Mouse (Mus musculus) gastrocnemius, adult 2 months (tissue): ENCODE results near the gene BC052040. TPM values are rescaled to one million over a fixed set of nuclear protein-coding genes. Genes with fewer than 3 reads are reported as not detected.

ENCODE experiments used
- DNase-seq: peaks from one replicate; pipeline ENCODE4 v3.0.0; 2022
- H3K27ac ChIP-seq: fragments of 200-600 bp; 2 replicates; pipeline ENCODE4 v1.8.1; 2022; ENCODE audit warnings: mild to moderate bottlenecking
- H3K4me3 ChIP-seq: fragments of 200-600 bp; 2 replicates; pipeline ENCODE4 v1.8.1; 2022; ENCODE audit warnings: mild to moderate bottlenecking, moderate library complexity
- CTCF ChIP-seq: fragments of 200-600 bp; IDR thresholded peaks from 2 replicates; pipeline ENCODE4 v1.8.1; 2022; ENCODE audit warnings: antibody characterized with exemption, mild to moderate bottlenecking, moderate library complexity
- intact Hi-C: fragments of 180-260 bp; cut with DNase I; formaldehyde crosslinking; loops from one replicate; pipeline ENCODE4 v1.15.1; 2025
- total RNA-seq, 2 experiments: library from RNA; stranded (reverse); gene quantifications; 2 replicates each; pipeline ENCODE4 v1.2.3; 2021

Gene BC052040
- total RNA-seq, 2 experiments from 2014 or later: 2.4 to 3.9 TPM

DNA sequence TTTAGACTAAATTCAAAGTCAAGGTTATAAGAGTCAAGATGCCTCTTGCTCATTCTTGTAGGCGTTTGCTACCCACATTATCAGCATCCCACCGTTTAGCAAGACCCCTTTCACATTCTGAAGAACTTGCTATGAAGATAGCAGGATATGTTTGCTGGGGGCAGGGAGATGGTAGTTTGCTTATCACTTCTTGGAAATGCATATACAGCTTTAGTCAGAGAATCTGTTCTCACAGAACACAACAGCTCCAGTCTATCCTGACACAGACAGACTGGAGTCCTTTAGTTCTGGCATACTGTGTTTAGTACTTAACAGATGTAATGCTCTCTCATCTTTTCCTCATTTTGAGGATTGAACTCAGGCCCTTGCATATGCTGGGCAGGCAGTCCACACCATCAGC lies 28.6 kb downstream of the BC052040 start:
- no peak for DNase-seq
- intact Hi-C loops: no loop called here
- Histone ChIP-seq H3K4me3 (no peak overlapping the region), H3K27ac (no peak overlapping the region)
- TF ChIP-seq CTCF: no peak

DNA sequence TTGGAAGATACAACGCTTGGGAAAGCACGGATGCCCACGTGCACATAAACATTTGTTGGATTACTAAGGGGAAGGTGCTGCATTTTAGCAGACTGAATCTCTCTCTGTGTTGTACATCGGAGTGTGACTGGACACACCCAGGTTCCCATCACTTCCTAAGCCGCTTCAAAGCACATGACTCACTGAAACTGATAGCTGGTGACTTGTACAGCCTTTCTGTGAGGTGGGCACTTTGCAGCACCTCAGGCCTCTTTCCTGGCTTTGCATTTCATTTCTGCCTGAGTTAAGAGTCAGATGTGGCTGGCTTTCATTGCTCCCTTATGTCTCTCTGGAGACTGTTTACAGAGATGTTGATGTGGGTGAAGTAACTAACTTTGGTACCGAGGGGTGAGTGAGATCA lies 29.0 kb downstream of the BC052040 start:
- H3K4me3 ChIP-seq: no peak overlapping the region
- TF ChIP-seq CTCF: no peak
- H3K27ac ChIP-seq: no peak overlapping the region
- DNase-seq: no peak
- intact Hi-C loops: no loop called here

DNA sequence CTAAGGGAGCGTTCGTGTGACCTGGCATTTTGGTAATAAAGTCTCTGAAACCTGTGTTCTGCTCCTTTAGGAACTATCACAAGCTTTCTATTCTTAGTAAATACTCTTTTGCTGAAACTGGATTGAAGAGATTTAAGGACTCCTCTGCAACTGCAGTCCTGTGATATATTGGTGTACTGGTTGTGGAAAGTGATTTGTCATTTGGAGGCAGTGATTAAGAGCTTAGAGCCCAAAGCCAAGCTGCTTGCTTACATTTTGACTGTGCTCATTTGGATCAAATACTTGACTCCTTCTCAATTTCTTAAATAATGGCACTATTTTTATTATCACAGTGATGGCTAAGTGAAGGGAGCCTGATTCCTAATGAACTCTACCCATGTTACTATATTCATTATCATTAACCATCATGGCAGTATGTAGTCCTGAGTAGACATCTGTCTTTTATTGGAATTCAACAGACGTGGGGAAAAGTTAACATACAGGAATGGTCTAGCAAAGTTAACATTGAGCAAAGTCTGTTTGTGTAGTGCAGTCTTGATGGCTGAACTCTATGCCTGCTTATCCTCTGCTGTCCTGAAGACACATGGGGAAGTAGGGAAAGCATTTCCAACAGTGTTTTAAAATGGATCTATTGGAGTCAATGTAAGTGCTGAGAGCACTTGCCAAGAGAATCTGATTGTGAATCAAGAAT lies 32.5 kb downstream of the BC052040 start:
- DNase-seq: no peak
- Histone ChIP-seq H3K4me3 (no peak overlapping the region), H3K27ac (no peak overlapping the region)
- TF ChIP-seq CTCF: no peak
- intact Hi-C loops: no loop called here

DNA sequence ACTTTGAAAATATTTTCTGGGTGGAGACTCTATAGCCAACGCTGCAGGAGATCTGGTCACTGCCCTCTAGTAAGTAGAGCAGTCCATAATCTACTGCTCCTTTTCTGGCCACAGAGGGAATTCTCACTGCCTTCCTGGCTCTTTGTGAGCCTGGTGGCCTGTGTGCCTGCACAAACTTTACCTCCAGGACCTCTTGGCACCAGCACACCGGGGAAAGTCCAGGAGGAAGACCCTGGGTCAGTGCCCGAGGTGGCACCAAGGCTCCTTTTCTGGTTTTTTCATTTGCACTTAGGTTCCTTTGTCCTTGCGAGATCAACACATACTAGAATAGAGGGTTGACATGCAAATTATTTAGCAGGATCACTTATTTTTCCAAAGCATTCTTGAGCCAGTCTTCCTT lies 47.0 kb downstream of the BC052040 start:
- no peak for TF ChIP-seq CTCF
- no peak for DNase-seq
- intact Hi-C loops: no loop called here
- Histone ChIP-seq H3K4me3 (no peak overlapping the region), H3K27ac (no peak overlapping the region)

DNA sequence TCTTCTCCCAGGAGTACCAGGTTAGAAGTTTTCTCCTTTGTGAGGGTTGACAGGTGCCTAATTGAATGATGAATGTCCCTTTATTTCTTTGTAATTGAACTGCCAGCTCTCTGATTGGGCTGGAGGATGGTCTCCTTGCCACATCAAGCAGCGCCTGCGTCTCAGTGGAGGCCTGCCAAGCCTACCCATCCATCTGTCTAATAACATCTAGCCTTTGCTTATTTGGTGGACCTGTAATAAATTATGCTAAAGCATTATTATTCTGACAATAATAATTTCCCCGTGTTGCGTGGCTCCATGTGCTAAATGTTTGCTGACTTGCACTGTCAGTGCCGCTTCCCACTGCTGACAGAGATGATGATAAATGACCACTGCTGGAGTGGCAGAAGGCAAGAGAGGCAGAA lies 49.5 kb downstream of the BC052040 start:
- H3K27ac ChIP-seq: no peak overlapping the region
- intact Hi-C loops: no loop called here
- no peak for TF ChIP-seq CTCF
- no peak for DNase-seq
- H3K4me3 ChIP-seq: no peak overlapping the region

DNA sequence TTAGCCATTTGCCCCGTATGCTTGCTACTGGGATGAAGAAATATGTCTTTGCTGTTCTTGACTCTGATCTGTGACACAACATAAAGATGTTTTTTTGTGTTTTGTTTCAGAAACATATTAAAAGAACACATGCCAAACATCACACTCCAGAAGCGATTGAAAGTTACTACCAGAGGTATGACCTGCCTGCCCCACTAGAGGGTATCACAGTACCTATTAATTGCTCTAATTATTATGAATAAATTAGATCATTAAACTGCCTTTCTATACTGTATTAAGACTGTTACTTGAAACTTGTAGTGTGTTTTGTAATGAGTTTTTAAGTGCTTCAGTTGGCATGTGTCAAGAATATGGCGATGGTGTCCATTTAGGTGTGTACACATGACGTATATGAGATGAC lies 50.3 kb downstream of the BC052040 start:
- DNase-seq: no peak
- H3K27ac ChIP-seq: no peak overlapping the region
- peak; percentile 26; the same call in 1 of the 2 replicates for TF ChIP-seq CTCF
- intact Hi-C loops: no loop called here
- H3K4me3 ChIP-seq: no peak overlapping the region

DNA sequence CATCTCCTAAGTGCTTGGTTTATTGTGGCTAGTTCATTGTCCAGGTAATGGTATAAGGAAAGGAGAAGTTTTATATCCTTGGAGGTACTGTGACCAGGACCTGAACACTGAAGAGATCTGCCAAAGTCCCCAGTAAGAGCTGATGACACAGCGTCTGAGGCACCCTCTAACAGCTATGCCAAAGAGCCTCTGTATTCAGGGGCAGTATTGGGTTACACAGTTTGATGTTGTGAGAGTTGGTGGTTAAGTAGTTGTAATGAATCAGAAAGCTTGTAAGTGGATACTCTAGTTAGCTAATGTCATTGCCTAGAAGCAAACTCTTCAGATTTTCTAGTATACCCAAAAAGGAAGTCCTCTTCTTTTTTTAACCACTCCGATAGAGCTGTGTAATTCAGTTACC lies 68.7 kb downstream of the BC052040 start:
- intact Hi-C loops: no loop called here
- TF ChIP-seq CTCF: no peak

DNA sequence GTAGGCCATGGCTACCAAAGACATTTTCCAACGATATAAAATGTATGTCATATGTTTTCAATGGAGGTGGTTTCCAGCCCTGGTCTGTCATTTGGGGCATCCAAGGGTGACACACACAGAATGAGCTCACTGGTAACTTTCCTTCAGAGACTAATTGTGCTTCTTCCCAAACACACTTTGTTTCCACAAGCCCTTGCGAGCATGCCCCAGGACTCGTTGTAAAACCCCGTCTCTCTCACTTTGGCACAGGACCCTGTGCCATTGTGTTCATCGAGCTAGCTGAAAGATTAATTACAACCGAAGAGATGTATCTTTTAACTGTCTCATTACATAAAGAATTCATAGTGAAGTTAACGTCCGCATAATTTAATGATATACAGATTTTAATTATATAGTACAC lies 78.2 kb downstream of the BC052040 start:
- H3K4me3 ChIP-seq: no peak overlapping the region
- intact Hi-C loops: no loop called here
- no peak overlapping the region for H3K27ac ChIP-seq
- no peak for TF ChIP-seq CTCF
- DNase-seq: no peak

More for the DNA sequence above, 68.7 kb downstream of the BC052040 start:
- DNase-seq: no peak
- no peak overlapping the region for H3K27ac ChIP-seq
- H3K4me3 ChIP-seq: no peak overlapping the region

DNA sequence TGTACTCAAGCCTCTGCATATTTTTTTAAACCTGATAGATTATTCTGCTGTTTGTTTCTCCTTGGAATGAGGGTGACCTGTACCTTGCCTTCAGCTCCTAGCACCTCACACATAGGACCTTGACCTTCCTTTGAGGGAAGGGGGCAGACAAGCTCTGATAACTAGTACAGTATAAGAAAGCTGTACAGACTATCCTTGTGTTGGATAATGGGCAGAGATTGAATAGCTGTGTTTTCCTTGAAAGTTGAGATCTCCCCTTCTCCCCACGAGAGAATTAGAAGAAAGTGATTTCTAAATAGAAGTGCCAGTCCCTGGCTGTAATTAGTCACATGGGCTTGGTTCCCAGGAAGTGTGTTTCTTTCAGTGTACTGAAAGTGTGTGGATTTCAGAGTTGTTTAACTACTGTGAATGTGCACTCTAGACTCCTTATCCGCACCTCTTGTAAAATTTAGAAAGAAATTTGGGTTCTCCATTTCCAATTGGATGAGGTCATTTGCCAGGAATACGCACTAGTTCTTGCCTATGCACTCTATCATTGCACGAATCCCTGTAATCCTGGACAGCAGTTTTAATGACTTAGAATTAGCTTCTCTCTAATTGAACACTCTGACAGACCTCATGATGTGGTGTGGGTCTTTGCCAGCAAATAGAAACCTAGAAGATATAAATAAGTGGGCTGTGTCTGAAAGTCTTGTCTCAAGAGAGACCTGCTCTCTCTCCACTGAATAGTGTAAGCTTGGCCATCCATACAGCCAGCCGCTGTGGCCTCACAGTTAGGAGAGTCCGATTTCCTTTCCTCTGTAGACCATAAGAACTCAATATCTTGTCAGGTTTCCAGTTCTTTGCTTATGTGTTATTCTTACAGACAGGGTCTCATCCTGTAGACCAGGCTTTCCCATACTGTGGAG lies 79.0 kb downstream of the BC052040 start:
- TF ChIP-seq CTCF: no peak
- intact Hi-C loops: no loop called here
- no peak overlapping the region for H3K4me3 ChIP-seq
- no peak for DNase-seq
- no peak overlapping the region for H3K27ac ChIP-seq

DNA sequence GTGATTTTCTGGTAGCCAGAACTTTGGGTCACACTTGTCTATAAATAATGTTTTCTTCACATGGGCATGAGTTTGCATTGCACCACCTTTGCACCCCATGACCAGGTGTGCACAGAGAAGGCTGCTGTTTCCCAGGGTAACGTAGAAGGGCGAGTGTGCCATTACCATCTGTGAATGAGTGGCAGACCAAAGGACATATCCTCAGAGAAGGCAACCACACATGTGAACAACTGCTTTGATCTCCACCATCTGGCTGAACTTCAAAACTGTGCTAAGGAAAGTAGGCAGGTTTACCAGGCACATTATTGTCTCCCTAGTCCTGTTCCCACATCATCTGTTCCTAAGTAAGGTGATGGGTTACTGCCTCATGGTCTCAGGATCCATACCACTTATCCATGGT lies 86.0 kb downstream of the BC052040 start:
- Histone ChIP-seq H3K27ac (no peak overlapping the region), H3K4me3 (no peak overlapping the region)
- DNase-seq: no peak
- no peak for TF ChIP-seq CTCF
- intact Hi-C loops: no loop called here

DNA sequence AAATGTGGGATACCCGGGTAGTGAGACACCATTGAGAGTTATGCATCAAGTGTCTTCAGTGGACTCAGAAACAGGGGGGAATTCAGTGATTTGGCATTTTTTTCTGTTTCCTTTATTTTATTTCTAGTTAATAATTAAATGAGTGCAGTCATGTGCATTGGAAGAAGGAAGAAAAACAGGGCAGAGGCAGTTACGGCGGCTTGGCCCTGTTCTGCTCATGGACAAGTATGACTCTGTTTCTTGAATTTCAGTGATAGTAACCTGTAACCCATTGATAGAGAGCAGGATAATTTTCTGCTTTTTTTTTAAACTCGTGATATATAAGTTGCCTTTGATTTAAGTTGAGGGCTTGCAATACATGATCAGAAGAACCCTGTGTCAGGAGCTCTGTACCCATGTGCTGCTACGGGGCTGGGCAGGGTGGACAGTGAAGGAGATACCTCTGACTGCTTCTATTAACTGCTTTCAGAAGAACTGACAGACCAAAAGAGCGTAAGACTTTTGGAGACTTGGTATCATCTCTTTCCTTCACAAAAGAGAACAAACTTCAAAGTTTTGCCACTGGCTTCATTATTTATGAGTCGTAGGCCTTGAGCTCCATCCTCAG lies 91.6 kb downstream of the BC052040 start:
- DNase-seq: no peak
- no peak overlapping the region for H3K27ac ChIP-seq
- TF ChIP-seq CTCF: no peak
- intact Hi-C loops: no loop called here
- H3K4me3 ChIP-seq: no peak overlapping the region

DNA sequence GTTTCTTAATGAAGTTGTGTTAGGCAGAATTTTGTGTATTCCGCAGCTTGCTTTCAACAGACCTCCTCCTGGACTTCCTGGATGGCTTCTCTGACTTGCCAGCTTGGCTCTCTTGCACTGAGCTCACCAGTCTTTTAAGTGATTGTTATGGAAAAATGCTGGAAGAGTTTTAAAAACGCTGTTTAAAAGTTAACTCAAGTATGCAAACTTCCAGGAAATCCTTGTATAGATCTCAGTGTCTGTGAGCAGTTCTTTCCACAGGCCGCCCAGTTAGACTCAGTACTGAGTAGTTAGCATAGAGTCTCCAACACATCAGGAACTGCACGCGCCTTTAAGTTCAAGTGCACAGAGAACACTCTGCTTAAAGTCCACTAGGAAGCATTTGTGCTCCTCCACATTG lies 97.3 kb downstream of the BC052040 start:
- TF ChIP-seq CTCF: no peak
- DNase-seq: no peak
- no peak overlapping the region for H3K4me3 ChIP-seq
- H3K27ac ChIP-seq: no peak overlapping the region
- intact Hi-C loops: no loop called here

DNA sequence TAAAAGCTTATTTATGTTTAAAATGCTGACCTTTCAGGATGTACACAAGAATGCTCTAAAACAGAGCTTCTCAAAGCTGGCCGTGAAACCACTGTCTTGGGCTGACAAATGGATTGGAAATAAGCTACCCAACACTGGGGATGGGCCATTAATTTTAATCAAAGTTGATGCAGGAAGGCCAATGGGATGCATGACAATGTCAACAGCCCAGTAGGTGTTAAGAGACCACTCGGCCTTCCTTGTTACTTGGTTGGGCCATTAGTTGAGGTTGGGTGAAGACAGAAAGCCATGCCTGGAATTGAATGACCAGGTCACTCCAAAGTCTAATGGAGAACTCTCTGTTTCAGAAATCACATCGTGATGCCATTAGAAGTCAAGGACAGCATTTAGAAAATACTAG lies 103.7 kb downstream of the BC052040 start:
- no peak for DNase-seq
- no peak overlapping the region for H3K4me3 ChIP-seq
- TF ChIP-seq CTCF: no peak
- H3K27ac ChIP-seq: no peak overlapping the region
- intact Hi-C loops: no loop called here
